Mouse (Mus musculus): ENCODE data around the gene Arl16.

- TF ChIP-seq TAL1 (IDR thresholded peaks at IDR 0.05; ENCODE audit: low read length) (no peak), E2F4 (IDR thresholded peaks at IDR 0.05; ENCODE audit: borderline replicate concordance, low read depth, low read length) (no peak)
Measured at GRCm38 (mm10) chr11:120492024-120492877, 24.8 kb upstream of the Arl16 start.

Data from MEL (cell line).